Mouse (Mus musculus): Measurements from ENCODE around the gene Ppp1r3f. TPM values are rescaled to one million over a fixed set of nuclear protein-coding genes. Genes with fewer than 3 reads are reported as not detected.

The Ppp1r3f gene
- polyA plus RNA-seq, 1 experiment from 2014 or later, result 1.3 TPM

Other genes starting within 250 kb of the Ppp1r3f start
- gene Usp27x, start 198.5 kb downstream of the Ppp1r3f start, polyA plus RNA-seq (2016; fragmentation: Nextera tagmentation; extraction: Ambion mirVana), result 0.58 and 0.88 TPM in 2 replicates
- gene Foxp3, start 639 bp downstream of the Ppp1r3f start, polyA plus RNA-seq (2016; fragmentation: Nextera tagmentation; extraction: Ambion mirVana), result 0.09 TPM in 2 replicates
- 35.8 and 38.0 TPM in 2 replicates for gene Ccdc22, start 31.2 kb upstream of the Ppp1r3f start, polyA plus RNA-seq (2016; fragmentation: Nextera tagmentation; extraction: Ambion mirVana)
- 0.02 TPM in 1 of 2 replicates, not detected in the other for gene Cacna1f, start 32.8 kb upstream of the Ppp1r3f start, polyA plus RNA-seq (2016; fragmentation: Nextera tagmentation; extraction: Ambion mirVana)
- gene Syp, start 64.2 kb upstream of the Ppp1r3f start, polyA plus RNA-seq (2016; fragmentation: Nextera tagmentation; extraction: Ambion mirVana), result 9.2 and 11.6 TPM in 2 replicates
- gene Prickle3, start 83.0 kb upstream of the Ppp1r3f start, polyA plus RNA-seq (2016; fragmentation: Nextera tagmentation; extraction: Ambion mirVana), result 3.2 and 3.6 TPM in 2 replicates
- gene Plp2, start 97.1 kb upstream of the Ppp1r3f start, polyA plus RNA-seq (2016; fragmentation: Nextera tagmentation; extraction: Ambion mirVana), result 49.7 and 50.4 TPM in 2 replicates
- gene Magix, start 107.0 kb upstream of the Ppp1r3f start, polyA plus RNA-seq (2016; fragmentation: Nextera tagmentation; extraction: Ambion mirVana), result 0.10 TPM in 1 of 2 replicates, not detected in the other
- gene Gpkow, start 122.8 kb upstream of the Ppp1r3f start, polyA plus RNA-seq (2016; fragmentation: Nextera tagmentation; extraction: Ambion mirVana), result 44.4 and 46.1 TPM in 2 replicates
- gene Wdr45, start 140.1 kb upstream of the Ppp1r3f start, polyA plus RNA-seq (2016; fragmentation: Nextera tagmentation; extraction: Ambion mirVana), result 16.3 and 20.0 TPM in 2 replicates
- 0.47 TPM in 1 of 2 replicates, not detected in the other for gene Gm45208, start 148.0 kb upstream of the Ppp1r3f start, polyA plus RNA-seq (2016; fragmentation: Nextera tagmentation; extraction: Ambion mirVana)
- 76.5 and 78.4 TPM in 2 replicates for gene Praf2, start 154.2 kb upstream of the Ppp1r3f start, polyA plus RNA-seq (2016; fragmentation: Nextera tagmentation; extraction: Ambion mirVana)
- gene Ccdc120, start 176.6 kb upstream of the Ppp1r3f start, polyA plus RNA-seq (2016; fragmentation: Nextera tagmentation; extraction: Ambion mirVana), result 14.5 and 19.3 TPM in 2 replicates
- 25.3 and 29.3 TPM in 2 replicates for gene Tfe3, start 188.3 kb upstream of the Ppp1r3f start, polyA plus RNA-seq (2016; fragmentation: Nextera tagmentation; extraction: Ambion mirVana)
- 45.6 TPM in 2 replicates for gene Gripap1, start 215.5 kb upstream of the Ppp1r3f start, polyA plus RNA-seq (2016; fragmentation: Nextera tagmentation; extraction: Ambion mirVana)
- 0.87 and 1.0 TPM in 2 replicates for gene Kcnd1, start 248.0 kb upstream of the Ppp1r3f start, polyA plus RNA-seq (2016; fragmentation: Nextera tagmentation; extraction: Ambion mirVana)

All from forebrain, embryonic 10.5 days (tissue).